ENCODE assay signal across 8 mouse cellular contexts in the genomic region with DNA sequence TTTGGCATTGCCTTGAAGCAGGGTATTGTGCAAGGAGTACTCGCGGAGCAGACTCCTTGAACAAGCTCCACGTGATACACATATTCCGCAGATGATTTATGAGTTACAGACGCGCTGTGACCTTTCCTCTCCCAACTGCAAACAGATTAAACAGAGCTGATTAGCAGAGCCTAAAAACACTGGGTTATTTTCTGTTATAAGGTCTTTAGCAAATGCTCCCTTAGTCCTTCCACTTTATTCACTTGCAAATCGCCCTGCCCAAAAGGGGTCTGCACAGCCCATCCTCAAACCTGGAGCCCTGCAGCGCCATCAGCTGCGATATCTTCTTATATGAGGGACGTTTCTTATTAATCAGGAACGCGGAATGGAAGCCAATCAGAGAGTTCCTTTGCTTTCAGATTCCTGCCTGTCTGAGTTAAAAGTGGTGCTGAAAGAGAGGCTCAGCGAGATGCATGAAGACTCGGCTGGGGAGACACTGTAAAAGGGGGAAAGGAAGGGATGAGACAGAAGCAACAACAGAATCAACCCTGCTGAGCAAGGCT. TPM values are rescaled to one million over a fixed set of nuclear protein-coding genes. Genes with fewer than 3 reads are reported as not detected.
DNase-seq lines count a peak whose midpoint lies in the region; ATAC-seq and TF ChIP-seq lines count a peak whose summit lies in the region.

A gene (plus strand): TSS at position 287 of the 542 bp plus-strand sequence.

- DNase-seq in cerebellum, adult 2 months = no peak
- no peak for DNase-seq in cerebellum, adult 9-10 months
- DNase-seq in R1 (ENCODE audit: low read depth, low spot score) = peak; percentile 58
- DNase-seq in forebrain, embryonic 11.5 days (ENCODE audit: low spot score) = no peak
- DNase-seq in kidney, postnatal 14 days = peak; percentile 1
- no peak for DNase-seq in liver, embryonic 13.5 days
- DNase-seq in right cerebral cortex, postnatal 4 days = peak; percentile 11

- H3K27me3 ChIP-seq in cerebellum, adult 2 months (ENCODE audit: control insufficient read depth, insufficient read depth, low read length) = no peaks in the 10 kb centered on the region
- no peaks in the 10 kb centered on the region for H3K27me3 ChIP-seq in forebrain, embryonic 11.5 days (ENCODE audit: control insufficient read depth, insufficient read depth, low read length)
- no peaks in the 10 kb centered on the region for H3K27me3 ChIP-seq in liver, embryonic 13.5 days

- no peak for TF ChIP-seq CTCF in cerebellum, adult 2 months (IDR thresholded peaks at IDR 0.05; ENCODE audit: borderline replicate concordance, insufficient read depth, low read depth, low read length)

- no peaks in the 10 kb centered on the region for H3K9me3 ChIP-seq in forebrain, embryonic 11.5 days (ENCODE audit: control insufficient read depth, low read length)
- no peaks in the 10 kb centered on the region for H3K9me3 ChIP-seq in liver, embryonic 13.5 days (replicated peaks)

- H3K27ac ChIP-seq in cerebellum, adult 2 months (ENCODE audit: insufficient read depth, low read length) = no peak within 1 kb of the TSS
- H3K27ac ChIP-seq in forebrain, embryonic 11.5 days (ENCODE audit: low read depth, low read length) = no peak within 1 kb of the TSS
- no peak within 1 kb of the TSS for H3K27ac ChIP-seq in liver, embryonic 13.5 days

- H3K9ac ChIP-seq in forebrain, embryonic 11.5 days (ENCODE audit: low read length) = peak within 1 kb of the TSS; percentile 36
- H3K9ac ChIP-seq in liver, embryonic 13.5 days = no peak within 1 kb of the TSS

- no peaks in the 10 kb centered on the region for H3K36me3 ChIP-seq in forebrain, embryonic 11.5 days (ENCODE audit: control insufficient read depth, insufficient read depth, low read length)
- H3K36me3 ChIP-seq in liver, embryonic 13.5 days = no peaks in the 10 kb centered on the region

- H3K4me1 ChIP-seq in cerebellum, adult 2 months (ENCODE audit: control insufficient read depth, insufficient read depth, low read length) = no peaks in the 10 kb centered on the region
- no peaks in the 10 kb centered on the region for H3K4me1 ChIP-seq in forebrain, embryonic 11.5 days (replicated peaks; ENCODE audit: control insufficient read depth, insufficient read depth, low read length)
- H3K4me1 ChIP-seq in liver, embryonic 13.5 days (replicated peaks) = no peaks in the 10 kb centered on the region

- peak within 1 kb of the TSS; percentile 50 for H3K4me2 ChIP-seq in forebrain, embryonic 11.5 days (ENCODE audit: low read depth, low read length, severe bottlenecking)
- peak within 1 kb of the TSS; percentile 25 for H3K4me2 ChIP-seq in liver, embryonic 13.5 days

- ATAC-seq in forebrain, embryonic 11.5 days (replicated peaks; ENCODE audit: low FRiP score) = peak; percentile 58
- ATAC-seq in liver, embryonic 13.5 days (ENCODE audit: low read depth) = no peak
- no peak for ATAC-seq in inflammation-experienced regulatory T-cells, adult 6 months

- under 1% methylated on average over 14 of the region's 14 CpGs for WGBS in cerebellum, adult 2 months
- WGBS in forebrain, embryonic 11.5 days = 2% methylated on average over 14 of the region's 14 CpGs
- WGBS in liver, embryonic 13.5 days (ENCODE audit: insufficient replicate concordance) = 13% methylated on average over 14 of the region's 14 CpGs

- TF ChIP-seq POLR2A in cerebellum, adult 2 months (IDR thresholded peaks at IDR 0.05; ENCODE audit: borderline replicate concordance, insufficient read depth, low read length) = no peak

- peak within 1 kb of the TSS; percentile 42 for H3K4me3 ChIP-seq in cerebellum, adult 2 months (replicated peaks; ENCODE audit: insufficient read depth, low read depth, low read length)
- H3K4me3 ChIP-seq in forebrain, embryonic 11.5 days (ENCODE audit: low read depth, low read length) = peak within 1 kb of the TSS; percentile 14; the same call in 1 of the 2 replicates
- 0 out of 2 replicates have a peak within 1 kb of the TSS, but pooled peaks have one; percentile 1 for H3K4me3 ChIP-seq in liver, embryonic 13.5 days (replicated peaks)

RNA-seq across cellular contexts. Expression of the gene that starts here (rescaled TPM):
- 1.7 TPM in 2 replicates for polyA plus RNA-seq in cerebellum, adult 2 months (2012; rRNA removed)
- 0.19 and 0.29 TPM in 2 replicates for polyA plus RNA-seq in forebrain, embryonic 11.5 days (2014; fragmentation: Nextera tagmentation; extraction: Ambion mirVana)
- not detected in 2 replicates for polyA plus RNA-seq in liver, embryonic 13.5 days (2015; fragmentation: Nextera tagmentation; extraction: Ambion mirVana)
- not detected for polyA plus RNA-seq in inflammation-experienced regulatory T-cells, adult 6 months (2017; shearing (Covaris generic))

Comparison
In these comparisons a context has a peak if more than half of its experiments do, and no peak if none do; other contexts are left out.
1. Peak in ATAC-seq, H3K4me3 ChIP-seq, H3K9ac ChIP-seq and H3K4me2 ChIP-seq in forebrain, embryonic 11.5 days; RNA of the gene not detected or under 1 TPM.
2. DNase-seq: peak in R1 (single experiment), kidney, postnatal 14 days (single experiment) and right cerebral cortex, postnatal 4 days (single experiment); none in cerebellum, adult 2 months (0 of 2), cerebellum, adult 9-10 months (single experiment), forebrain, embryonic 11.5 days (single experiment) and liver, embryonic 13.5 days (single experiment).
3. Peak in every context shown above with its lines, with median percentiles within 50 percentile points of each other: H3K4me3 ChIP-seq.